Mouse (Mus musculus) stomach, postnatal 0 days (tissue): ENCODE measurements around the gene Arhgap10.

ENCODE experiments used
- CTCF ChIP-seq: IDR thresholded peaks from 2 replicates; pipeline ENCODE4 v1.5.1; 2016; ENCODE audit warnings: antibody characterized with exemption, low read depth, mild to moderate bottlenecking, moderate library complexity
- EP300 ChIP-seq: optimal IDR thresholded peaks from 2 replicates; pipeline ENCODE3; 2016; ENCODE audit warnings: antibody characterized with exemption

DNA sequence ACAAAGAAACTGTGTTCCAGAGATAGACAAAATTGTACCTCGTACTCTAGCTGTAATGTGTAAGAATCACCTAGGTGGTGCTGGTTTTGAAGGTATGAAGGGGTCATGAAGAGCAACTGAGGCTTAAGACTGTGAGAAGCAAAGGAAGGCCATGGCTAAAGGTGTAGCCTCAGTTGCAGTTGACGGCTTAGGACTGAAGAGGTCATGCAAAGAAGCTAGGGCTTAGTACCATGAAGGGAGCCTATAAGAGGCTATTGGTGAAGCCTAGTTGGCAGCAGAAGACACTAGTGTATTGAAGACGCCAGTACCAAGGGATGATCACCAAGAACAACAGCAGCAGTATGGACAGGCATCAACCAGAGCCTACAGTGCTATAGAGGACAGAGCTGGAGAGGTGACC, 34.7 kb upstream of the Arhgap10 start:
- TF ChIP-seq CTCF, result no peak
- TF ChIP-seq EP300, result no peak
